Mouse (Mus musculus): ENCODE measurements around the gene Dsp.

Dsp gene

DNA sequence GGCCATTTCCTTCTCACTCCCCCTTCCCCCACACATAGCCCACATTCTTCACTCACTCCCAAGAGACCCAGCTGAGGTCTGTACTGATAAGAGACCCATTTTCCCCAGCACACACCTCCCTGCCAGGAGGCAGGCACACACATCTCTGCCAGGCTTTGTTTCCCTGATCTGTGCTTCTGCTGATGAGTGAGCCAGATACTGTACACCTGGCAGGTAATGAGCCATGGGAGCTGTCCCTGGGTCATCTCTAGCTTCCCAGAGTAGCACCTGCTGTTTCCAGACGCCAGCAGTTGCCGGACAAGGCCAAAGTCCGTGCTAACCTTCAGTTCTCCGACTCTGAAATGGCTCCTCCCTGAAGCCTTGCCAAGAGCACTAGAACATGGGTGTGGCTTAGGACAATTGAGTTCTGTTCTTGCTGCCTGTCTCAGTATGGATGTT lies 19.6 kb downstream of the Dsp start:
- no peak for DNase-seq (ENCODE audit: low read depth, low spot score)

DNA sequence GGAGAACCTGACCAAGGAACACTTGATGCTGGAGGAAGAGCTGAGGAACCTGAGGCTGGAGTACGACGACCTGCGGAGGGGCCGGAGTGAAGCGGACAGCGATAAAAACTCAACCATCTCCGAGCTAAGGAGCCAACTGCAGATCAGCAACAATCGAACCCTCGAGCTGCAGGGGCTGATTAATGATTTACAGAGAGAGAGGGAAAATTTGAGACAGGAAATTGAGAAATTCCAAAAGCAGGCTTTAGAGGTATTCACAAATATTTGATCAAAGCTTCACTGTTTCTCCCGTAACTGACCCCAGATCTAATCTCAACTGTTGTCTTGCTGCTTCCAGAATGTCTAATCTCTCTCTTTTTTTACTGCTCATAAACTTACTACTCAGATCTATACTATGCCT lies 42.3 kb downstream of the Dsp start:
- no peak for DNase-seq (ENCODE audit: low read depth, low spot score)

DNA sequence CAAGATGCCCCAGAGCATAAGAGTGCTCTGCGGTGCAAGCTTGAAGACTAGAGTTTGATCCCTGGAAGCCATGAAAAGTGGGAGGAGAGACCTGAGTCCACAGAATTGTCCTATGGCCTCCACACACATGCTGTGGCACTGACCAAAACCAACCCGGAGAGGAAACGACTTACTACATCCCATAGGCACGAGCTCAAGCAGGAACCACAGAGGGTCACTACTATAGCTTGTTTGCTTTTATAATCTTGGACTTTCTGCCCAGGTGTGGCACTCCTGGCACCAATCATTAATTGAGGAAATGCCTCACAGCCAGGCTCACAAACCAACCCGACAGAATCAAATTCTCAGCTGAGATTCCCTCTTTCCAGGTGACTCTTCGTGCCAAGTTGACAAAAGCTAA lies 50.3 kb downstream of the Dsp start:
- no peak for DNase-seq (ENCODE audit: low read depth, low spot score)

DNA sequence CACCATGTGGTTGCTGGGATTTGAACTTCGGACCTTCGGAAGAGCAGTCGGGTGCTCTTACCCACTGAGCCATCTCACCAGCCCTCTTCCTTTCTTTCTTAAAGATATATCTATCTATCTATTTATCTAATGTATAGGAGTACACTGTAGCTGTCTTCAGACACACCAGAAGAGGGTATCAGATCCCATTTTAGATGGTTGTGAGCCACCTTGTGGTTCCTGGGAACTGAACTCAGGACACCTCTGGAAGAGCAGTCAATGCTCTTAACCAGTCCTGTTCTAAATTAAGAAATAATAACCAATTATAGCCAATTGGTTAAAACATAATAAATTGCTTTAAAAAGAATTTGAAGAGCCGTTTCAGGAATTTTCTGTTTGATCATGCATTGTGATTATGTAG lies 53.1 kb downstream of the Dsp start:
- no peak for DNase-seq (ENCODE audit: low read depth, low spot score)

DNA sequence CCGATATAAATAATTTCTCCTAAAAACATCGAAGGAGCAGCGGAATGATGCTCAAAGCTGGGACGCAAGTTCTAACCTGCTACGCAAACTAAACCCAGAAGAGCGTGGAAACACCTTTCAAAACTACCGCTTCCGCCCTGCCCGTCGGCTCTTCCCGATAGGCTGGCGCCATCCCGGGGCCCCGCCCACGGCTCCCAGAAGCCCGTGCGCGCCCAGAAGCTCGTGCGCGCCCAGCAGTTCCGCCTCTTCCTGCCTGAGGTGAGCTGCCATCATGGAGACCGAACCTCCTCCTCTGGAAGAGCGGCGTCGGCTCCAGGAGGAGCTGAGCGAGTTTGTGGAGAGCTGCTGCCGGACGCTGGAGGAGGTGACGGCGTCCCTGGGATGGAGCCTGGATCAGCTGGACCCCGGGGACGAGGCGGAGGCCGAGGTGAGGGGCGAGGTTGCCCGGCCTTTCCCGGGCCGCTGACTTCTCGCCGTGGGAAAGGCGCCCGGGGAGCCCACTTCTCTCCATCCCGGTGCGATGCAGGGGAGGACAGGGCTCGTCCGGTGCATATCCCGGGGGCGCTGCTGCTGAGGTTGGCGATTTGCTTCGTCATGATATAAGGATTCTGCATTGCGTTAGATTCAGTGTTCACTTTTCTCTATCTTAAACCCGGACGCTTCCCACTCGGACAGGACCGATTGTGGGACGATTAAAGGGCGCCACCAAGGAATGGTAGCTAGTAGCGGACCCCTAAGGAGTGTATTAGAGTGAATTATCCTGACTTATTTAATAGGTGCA lies 53.8 kb downstream of the Dsp start, which contains the start of gene Snrnp48:
Gene Snrnp48, plus strand, starts transcription at position 237 of the 781 bp plus-strand sequence.
- peak; percentile 87 for DNase-seq (ENCODE audit: low read depth, low spot score)

DNA sequence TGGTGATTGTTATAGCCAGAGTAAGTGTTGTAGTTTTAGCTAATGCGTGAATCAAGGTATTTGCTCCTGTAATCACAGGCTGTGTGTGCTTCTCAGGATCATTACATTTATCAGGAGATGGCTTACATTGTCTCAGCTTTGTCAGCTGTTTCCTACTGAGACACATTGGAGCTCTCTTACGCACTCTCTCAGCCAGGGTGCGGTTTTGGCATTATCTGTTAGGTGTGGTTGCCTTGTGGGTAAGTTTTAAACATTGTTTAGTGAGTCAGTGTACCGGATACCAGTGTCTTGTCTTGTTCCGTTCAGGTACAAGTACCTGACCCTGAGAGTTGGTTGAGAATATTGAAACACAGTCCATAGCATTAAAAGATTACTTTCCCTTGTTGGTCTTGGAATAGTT lies 60.0 kb downstream of the Dsp start:
- DNase-seq (ENCODE audit: low read depth, low spot score): no peak

DNA sequence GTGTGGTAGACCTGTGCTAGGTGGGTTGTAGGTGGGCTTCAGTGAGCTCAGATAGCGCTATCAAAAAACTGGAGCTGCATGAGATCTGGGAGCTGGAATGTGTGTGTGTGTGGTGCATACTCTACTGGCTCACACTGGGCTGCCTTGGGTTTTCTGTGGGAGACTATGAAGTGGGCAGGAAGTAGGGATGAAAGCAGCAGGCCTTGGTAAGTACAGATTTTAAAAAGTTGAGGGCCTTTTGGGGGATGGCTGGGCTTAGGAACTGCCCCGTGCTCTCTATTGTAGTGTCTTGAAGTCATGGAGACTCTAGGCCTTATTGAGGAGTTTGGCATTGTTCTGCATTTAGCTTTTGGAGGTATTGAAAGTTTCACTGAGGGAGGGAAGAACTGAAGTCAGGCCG lies 67.6 kb downstream of the Dsp start:
- DNase-seq (ENCODE audit: low read depth, low spot score): no peak

DNA sequence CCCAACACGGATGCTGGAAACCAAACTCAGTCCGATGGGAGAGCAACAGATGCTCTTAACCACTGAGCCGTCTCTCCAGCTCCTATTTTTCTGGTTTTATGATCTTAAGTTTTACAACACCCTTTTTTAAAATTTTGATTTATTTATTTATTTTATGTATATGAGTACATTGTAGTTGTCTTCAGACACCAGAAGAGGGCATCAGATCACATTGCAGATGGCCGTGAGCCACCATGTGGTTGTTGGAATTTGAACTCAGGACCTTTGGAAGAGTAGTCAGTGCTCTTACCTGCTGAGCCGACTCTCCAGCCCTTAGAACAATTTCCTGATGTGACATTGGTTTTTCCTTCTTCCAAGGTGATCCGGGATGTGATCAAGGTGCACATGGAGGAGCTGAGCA lies 69.2 kb downstream of the Dsp start:
- no peak for DNase-seq (ENCODE audit: low read depth, low spot score)

DNA sequence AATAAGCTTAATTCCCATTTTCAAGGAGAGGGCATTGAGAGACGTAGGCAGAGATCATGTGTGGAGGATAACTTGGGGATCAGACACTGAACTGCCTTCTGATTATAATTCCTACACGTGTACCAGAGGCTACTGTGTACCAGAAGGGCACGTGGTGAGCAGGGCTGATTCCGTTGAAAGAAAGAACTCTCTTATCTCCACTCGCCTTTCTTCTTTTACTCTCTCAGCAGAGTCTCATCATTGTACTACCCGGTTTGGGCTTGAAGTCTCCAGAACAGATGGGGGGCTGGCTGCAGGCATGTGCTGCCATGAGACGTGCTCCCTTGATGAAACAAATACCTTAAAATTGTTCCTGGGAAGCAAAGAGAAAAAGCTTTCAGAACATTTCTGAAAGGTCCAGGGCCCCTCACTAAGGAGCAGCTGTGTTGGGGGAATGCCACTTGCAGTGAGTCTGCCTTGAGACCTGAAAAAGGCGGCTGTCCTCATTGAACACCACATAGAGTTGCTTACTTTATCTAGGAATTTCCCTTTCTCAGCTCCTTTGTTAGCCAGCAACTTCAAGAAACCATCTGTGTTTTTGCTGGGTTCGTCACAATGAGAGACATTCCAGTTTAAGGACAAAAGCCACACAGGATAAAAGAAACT lies 79.2 kb downstream of the Dsp start:
- DNase-seq (ENCODE audit: low read depth, low spot score): no peak

DNA sequence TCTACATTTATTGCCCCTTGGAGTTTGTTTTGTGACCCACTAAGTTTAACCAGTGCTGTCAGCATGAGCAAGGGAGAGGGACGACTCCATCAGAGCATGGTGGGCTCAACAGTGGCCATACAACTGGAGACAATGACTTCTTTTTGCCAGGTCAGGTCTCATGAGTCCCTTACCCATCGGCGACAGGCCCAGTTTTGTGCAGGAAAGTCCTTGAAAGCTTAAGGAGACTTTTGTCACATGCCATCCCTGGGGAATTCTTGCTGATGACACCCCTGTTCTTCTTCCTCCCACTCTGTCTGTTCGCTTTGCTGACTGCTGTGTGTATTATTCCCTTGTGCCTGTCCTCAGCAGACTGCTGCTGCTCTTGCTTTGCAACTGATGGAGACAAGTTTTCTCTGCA lies 81.3 kb downstream of the Dsp start:
- DNase-seq (ENCODE audit: low read depth, low spot score): no peak

DNA sequence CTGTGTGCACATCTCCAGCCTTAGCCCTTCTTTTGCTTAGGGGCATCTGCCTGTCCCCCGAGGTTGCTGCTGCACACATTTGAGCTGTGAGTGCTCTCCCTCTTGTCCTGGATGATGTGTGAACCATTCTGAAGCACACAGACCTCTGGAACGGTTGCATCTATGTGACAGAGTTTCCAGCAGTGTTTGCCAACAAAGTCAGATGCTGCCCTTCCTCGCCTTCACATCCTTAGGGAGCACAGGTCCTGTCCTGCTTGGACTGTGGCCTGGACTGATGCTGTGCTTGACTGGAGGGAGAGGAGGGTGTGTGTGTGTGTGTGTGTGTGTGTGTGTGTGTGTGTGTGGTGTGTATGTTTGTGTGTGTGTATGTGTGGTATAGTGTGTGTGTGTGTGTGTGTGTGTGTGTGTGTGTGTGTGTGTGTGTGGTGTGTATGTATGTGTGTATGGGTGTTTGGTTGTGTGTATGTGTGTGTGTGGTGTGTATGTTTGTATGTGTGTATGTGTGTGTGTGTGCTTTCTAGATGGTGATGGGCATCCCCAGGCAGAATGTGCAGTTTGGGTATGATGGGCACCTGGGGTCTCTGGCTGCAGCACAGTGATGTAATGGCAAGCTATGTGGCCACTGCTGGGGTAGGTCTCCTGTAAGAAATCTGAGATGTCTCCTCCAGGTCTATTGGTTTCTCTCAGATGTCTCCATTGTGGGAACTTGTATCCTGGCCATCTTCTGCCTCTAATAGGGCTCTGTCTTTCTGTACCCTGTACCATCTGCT lies 81.9 kb downstream of the Dsp start:
- no peak for DNase-seq (ENCODE audit: low read depth, low spot score)

DNA sequence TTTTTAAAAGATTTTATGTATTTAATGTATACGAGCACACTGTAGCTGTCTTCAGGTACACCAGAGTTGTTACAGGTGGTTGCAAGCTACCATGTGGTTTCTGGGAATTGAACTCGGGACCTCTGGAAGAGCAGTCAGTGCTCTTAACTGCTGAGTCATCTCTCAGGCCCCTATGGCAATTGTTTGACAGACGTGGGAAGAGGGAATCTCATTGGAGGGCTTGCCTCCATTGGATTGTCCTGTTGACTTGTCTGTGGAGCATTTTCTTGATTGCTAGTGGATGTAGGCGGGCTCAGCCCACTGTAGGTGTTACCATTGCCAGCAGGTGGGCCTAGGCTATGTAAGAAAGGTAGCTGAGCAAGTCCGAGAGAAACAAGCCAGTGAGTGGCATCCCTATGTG lies 83.6 kb downstream of the Dsp start:
- DNase-seq (ENCODE audit: low read depth, low spot score): no peak

DNA sequence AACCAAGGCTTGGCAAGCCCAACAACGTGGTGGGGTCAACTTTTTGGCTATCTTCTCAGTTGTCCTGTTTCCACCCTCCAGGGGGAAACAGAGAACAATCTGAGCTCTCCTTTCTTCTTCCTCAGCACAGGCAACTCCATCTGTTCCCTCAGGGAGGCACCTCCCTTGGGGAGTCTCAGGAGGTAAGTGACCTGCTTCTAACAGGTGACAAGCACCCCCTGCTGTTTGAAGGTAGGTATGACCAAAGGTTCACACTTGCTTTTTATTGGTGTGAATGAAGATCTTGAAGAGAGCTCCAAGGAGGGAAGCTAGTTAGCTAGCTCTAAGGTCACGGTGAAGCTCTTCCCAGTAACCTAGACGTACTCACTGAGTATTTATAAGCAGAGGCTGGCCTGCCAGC lies 84.3 kb downstream of the Dsp start:
- DNase-seq (ENCODE audit: low read depth, low spot score): no peak

DNA sequence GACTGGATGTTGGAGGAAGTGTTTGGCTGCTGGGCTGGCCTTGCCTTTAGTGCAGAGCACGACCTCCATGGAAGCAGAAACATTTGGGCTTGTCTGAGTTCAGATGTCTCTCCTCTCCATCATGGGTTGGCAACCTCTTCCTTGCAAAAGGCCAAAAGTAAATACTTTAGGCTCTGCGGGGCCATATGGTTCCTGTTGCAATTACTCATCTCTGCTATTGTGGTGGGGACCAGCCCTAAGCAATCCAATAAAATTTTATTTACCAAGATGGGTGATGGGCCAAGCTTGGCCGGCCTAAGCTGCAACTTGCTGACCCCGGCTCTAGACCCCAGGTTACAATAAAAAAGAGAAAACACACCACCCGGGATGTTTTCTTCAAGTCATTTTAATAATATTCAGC lies 97.1 kb downstream of the Dsp start:
- no peak for DNase-seq (ENCODE audit: low read depth, low spot score)
